Mouse (Mus musculus): ENCODE data around the gene Traf2. TPM values are rescaled to one million over a fixed set of nuclear protein-coding genes. Genes with fewer than 3 reads are reported as not detected.

Traf2 gene
- polyA plus RNA-seq, 1 experiment from 2014 or later: 36.0 TPM

- H3K27ac ChIP-seq (replicated peaks; ENCODE audit: low read depth, low read length): no peak overlapping the region
- no peak overlapping the region for H3K4me3 ChIP-seq (ENCODE audit: low read depth, low read length)
- 79% methylated on average over 9 of the region's 9 CpGs for WGBS
- ATAC-seq (replicated peaks; ENCODE audit: insufficient number of reproducible peaks, low FRiP score, low TSS enrichment, low read depth) (no peak), DNase-seq (ENCODE audit: low spot score) (no peak)
- H3K9ac ChIP-seq (replicated peaks; ENCODE audit: low read length): no peak overlapping the region
- H3K9me3 ChIP-seq (replicated peaks; ENCODE audit: control insufficient read depth, low read length): no peaks in the 10 kb centered on the region
- no peaks in the 10 kb centered on the region; the same call in 1 of the 2 replicates for H3K4me1 ChIP-seq (ENCODE audit: control insufficient read depth, insufficient read depth, low read length)
- no peaks in the 10 kb centered on the region for H3K36me3 ChIP-seq (replicated peaks; ENCODE audit: control insufficient read depth, insufficient read depth, low read depth, low read length)
- no peaks in the 10 kb centered on the region for H3K27me3 ChIP-seq (ENCODE audit: control insufficient read depth, insufficient read depth, low read length)
- H3K4me2 ChIP-seq (ENCODE audit: low read depth, low read length): no peak overlapping the region
Observed at GRCm38 (mm10) chr2:25549021-25549991, 2.6 kb upstream of the Traf2 start.

DNA sequence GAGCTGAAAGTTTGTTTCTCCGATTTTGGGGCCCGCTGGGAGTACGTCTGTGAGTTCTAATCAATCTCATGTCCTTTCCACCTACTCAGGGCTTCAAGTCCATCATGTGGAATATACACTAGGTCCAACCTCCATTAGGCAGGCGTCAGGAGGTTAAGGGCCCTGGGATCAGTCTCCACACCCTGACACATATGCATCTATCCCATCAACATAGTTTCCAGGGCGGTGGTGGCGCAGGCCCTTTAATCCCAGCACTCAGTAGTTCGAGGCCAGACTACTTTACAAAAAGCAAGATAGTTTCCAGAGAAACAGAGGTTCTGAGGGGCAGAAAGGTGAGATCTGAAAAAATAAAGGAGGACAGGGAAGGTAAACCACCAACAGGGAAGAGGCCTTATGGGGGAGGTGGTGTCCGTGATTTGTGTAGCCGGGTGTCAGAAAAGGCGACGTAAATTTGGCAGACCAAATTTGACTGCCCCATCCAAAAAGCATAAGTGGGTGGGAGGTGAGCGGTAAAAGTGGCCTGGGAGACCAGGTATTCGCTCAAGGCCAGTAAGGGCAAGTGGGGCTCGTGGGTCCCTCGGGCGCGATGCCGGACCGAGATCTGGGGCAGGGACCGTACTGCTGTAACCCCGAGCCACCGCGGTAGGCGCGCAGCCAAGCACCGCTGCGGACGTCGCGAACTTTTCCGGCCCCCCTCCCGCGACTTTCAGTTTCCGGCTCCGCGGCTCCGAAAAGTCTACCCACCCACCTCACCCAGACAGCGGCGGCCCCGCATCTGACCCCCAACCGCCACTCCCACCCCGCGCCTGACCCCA lies 537 bp downstream of the Traf2 start:
- no peaks in the 10 kb centered on the region for H3K9me3 ChIP-seq (replicated peaks; ENCODE audit: control insufficient read depth, low read length)
- peak overlapping the region; percentile 64 for H3K4me3 ChIP-seq (ENCODE audit: low read depth, low read length)
- H3K4me1 ChIP-seq (ENCODE audit: control insufficient read depth, insufficient read depth, low read length): no peaks in the 10 kb centered on the region; the same call in 1 of the 2 replicates
- H3K27me3 ChIP-seq (ENCODE audit: control insufficient read depth, insufficient read depth, low read length): no peaks in the 10 kb centered on the region
- DNase-seq (ENCODE audit: low spot score) (no peak), ATAC-seq (replicated peaks; ENCODE audit: insufficient number of reproducible peaks, low FRiP score, low TSS enrichment, low read depth) (peak; percentile 63; the same call in 1 of the 2 replicates)
- no peaks in the 10 kb centered on the region for H3K36me3 ChIP-seq (replicated peaks; ENCODE audit: control insufficient read depth, insufficient read depth, low read depth, low read length)
- H3K4me2 ChIP-seq (ENCODE audit: low read depth, low read length): peak overlapping the region; percentile 82
- peak overlapping the region; percentile 62 for H3K27ac ChIP-seq (replicated peaks; ENCODE audit: low read depth, low read length)
- H3K9ac ChIP-seq (replicated peaks; ENCODE audit: low read length): peak overlapping the region; percentile 78
- WGBS: 8% methylated on average over 43 of the region's 43 CpGs

DNA sequence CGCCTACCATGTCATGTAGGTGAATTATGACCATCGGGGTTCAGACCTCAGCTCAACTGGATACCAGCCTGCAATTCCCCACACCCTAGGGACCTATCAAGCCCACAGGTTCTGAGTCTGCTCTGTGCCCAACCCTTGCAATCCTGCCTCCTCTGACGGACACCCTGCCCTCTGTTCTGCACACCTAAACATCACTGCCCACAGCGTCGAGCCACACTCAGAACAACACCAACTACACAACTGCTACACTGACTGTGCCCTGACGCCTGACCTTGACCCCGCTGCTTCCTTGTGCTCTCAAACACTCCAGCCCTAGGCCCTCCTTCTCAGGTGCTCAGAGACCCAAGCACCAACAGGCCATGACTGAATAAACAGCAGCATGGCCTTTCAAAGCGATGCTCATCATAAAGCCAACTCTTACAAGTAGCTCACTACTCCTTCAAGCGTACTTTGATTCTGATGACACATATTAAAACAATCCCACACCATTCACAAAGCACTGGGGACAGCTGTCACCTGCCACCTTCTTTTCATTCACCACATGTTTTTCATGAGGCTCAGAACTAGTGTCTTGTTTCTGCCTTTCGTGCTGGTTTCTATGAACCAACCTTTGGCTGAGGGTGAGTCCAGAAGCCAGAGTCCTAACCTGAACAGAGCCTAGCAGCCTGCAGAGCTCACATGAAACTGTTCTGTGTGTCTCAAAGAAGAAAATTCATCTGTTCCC lies 4.9 kb downstream of the Traf2 start:
- ATAC-seq (replicated peaks; ENCODE audit: insufficient number of reproducible peaks, low FRiP score, low TSS enrichment, low read depth) (no peak), DNase-seq (ENCODE audit: low spot score) (no peak)
- H3K4me3 ChIP-seq (ENCODE audit: low read depth, low read length): no peak overlapping the region
- no peaks in the 10 kb centered on the region for H3K9me3 ChIP-seq (replicated peaks; ENCODE audit: control insufficient read depth, low read length)
- no peaks in the 10 kb centered on the region; the same call in 1 of the 2 replicates for H3K4me1 ChIP-seq (ENCODE audit: control insufficient read depth, insufficient read depth, low read length)
- H3K4me2 ChIP-seq (ENCODE audit: low read depth, low read length): no peak overlapping the region
- H3K36me3 ChIP-seq (replicated peaks; ENCODE audit: control insufficient read depth, insufficient read depth, low read depth, low read length): no peaks in the 10 kb centered on the region
- H3K9ac ChIP-seq (replicated peaks; ENCODE audit: low read length): no peak overlapping the region
- no peaks in the 10 kb centered on the region for H3K27me3 ChIP-seq (ENCODE audit: control insufficient read depth, insufficient read depth, low read length)
- WGBS: 80% methylated on average over 10 of the region's 10 CpGs
- no peak overlapping the region for H3K27ac ChIP-seq (replicated peaks; ENCODE audit: low read depth, low read length)

DNA sequence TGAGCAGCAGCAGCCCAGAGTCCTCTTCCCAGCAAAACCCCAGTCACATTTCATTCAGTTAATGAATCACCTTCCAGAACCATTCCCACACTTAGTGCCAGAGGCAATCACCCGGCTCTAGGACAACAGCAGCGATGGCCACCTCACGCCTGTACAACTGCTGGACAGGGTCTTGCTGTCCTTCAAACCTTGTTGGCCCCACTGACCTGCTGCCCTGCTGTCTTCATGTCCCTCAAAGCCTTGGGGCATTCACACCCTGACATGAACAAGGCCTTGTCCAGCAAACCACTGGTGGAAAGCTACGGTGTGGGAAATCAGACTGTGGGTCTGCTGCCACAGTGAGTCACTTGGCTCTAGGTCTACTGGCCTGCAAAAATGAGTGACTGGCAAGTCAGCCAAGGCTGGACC lies 6.2 kb downstream of the Traf2 start:
- H3K36me3 ChIP-seq (replicated peaks; ENCODE audit: control insufficient read depth, insufficient read depth, low read depth, low read length): no peaks in the 10 kb centered on the region

DNA sequence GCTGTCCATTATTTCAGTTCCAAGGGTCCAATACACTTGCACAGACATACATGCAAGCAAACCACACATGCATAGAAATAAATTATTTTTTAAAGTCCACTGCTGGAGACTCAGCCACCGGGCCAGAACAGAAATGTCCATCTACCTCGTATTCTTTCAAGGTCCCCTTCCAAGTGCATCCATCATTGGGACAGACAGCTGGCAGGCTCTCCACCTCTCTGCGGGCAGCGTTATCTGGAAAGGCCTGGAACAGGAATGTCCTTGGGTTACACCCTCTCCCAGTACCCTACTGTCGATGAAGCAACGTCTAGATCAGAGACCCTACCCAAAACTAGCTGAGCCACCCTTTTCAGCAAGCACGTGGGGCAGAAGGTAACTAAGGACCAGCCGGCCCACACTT lies 10.2 kb downstream of the Traf2 start:
- Histone ChIP-seq H3K9me3 (replicated peaks; ENCODE audit: control insufficient read depth, low read length) (no peaks in the 10 kb centered on the region), H3K27ac (replicated peaks; ENCODE audit: low read depth, low read length) (no peak overlapping the region), H3K36me3 (replicated peaks; ENCODE audit: control insufficient read depth, insufficient read depth, low read depth, low read length) (peaks cover 2% of the 10 kb centered on the region; the same call in 1 of the 2 replicates), H3K4me1 (ENCODE audit: control insufficient read depth, insufficient read depth, low read length) (no peaks in the 10 kb centered on the region), H3K4me3 (ENCODE audit: low read depth, low read length) (no peak overlapping the region), H3K27me3 (ENCODE audit: control insufficient read depth, insufficient read depth, low read length) (no peaks in the 10 kb centered on the region), H3K4me2 (ENCODE audit: low read depth, low read length) (no peak overlapping the region), H3K9ac (replicated peaks; ENCODE audit: low read length) (no peak overlapping the region)
- 90% methylated on average over 8 of the region's 8 CpGs for WGBS
- DNase-seq (ENCODE audit: low spot score): no peak
- ATAC-seq (replicated peaks; ENCODE audit: insufficient number of reproducible peaks, low FRiP score, low TSS enrichment, low read depth): no peak

More for the DNA sequence above, 6.2 kb downstream of the Traf2 start:
- WGBS: 91% methylated on average over 4 of the region's 4 CpGs
- H3K9ac ChIP-seq (replicated peaks; ENCODE audit: low read length): no peak overlapping the region
- H3K4me3 ChIP-seq (ENCODE audit: low read depth, low read length): no peak overlapping the region
- no peak overlapping the region for H3K4me2 ChIP-seq (ENCODE audit: low read depth, low read length)
- DNase-seq (ENCODE audit: low spot score): no peak
- H3K27ac ChIP-seq (replicated peaks; ENCODE audit: low read depth, low read length): no peak overlapping the region
- no peaks in the 10 kb centered on the region for H3K9me3 ChIP-seq (replicated peaks; ENCODE audit: control insufficient read depth, low read length)
- ATAC-seq (replicated peaks; ENCODE audit: insufficient number of reproducible peaks, low FRiP score, low TSS enrichment, low read depth): no peak
- no peaks in the 10 kb centered on the region; the same call in 1 of the 2 replicates for H3K4me1 ChIP-seq (ENCODE audit: control insufficient read depth, insufficient read depth, low read length)
- H3K27me3 ChIP-seq (ENCODE audit: control insufficient read depth, insufficient read depth, low read length): no peaks in the 10 kb centered on the region

GRCm38 (mm10) chr2:25534866-25535182 lies 11.9 kb downstream of the Traf2 start:
- Histone ChIP-seq H3K9me3 (replicated peaks; ENCODE audit: control insufficient read depth, low read length) (no peaks in the 10 kb centered on the region), H3K4me2 (ENCODE audit: low read depth, low read length) (no peak overlapping the region), H3K27me3 (ENCODE audit: control insufficient read depth, insufficient read depth, low read length) (no peaks in the 10 kb centered on the region), H3K36me3 (replicated peaks; ENCODE audit: control insufficient read depth, insufficient read depth, low read depth, low read length) (peaks cover 8% of the 10 kb centered on the region), H3K9ac (replicated peaks; ENCODE audit: low read length) (no peak overlapping the region), H3K4me1 (ENCODE audit: control insufficient read depth, insufficient read depth, low read length) (no peaks in the 10 kb centered on the region), H3K4me3 (ENCODE audit: low read depth, low read length) (no peak overlapping the region), H3K27ac (replicated peaks; ENCODE audit: low read depth, low read length) (no peak overlapping the region)
- ATAC-seq (replicated peaks; ENCODE audit: insufficient number of reproducible peaks, low FRiP score, low TSS enrichment, low read depth): no peak
- WGBS: 90% methylated on average over 2 of the region's 2 CpGs
- no peak for DNase-seq (ENCODE audit: low spot score)

- H3K4me3 ChIP-seq (ENCODE audit: low read depth, low read length): no peak overlapping the region
- peaks cover 8% of the 10 kb centered on the region for H3K36me3 ChIP-seq (replicated peaks; ENCODE audit: control insufficient read depth, insufficient read depth, low read depth, low read length)
- no peaks in the 10 kb centered on the region for H3K27me3 ChIP-seq (ENCODE audit: control insufficient read depth, insufficient read depth, low read length)
- H3K9me3 ChIP-seq (replicated peaks; ENCODE audit: control insufficient read depth, low read length): no peaks in the 10 kb centered on the region
- no peak overlapping the region for H3K4me2 ChIP-seq (ENCODE audit: low read depth, low read length)
- H3K9ac ChIP-seq (replicated peaks; ENCODE audit: low read length): no peak overlapping the region
- DNase-seq (ENCODE audit: low spot score) (no peak), ATAC-seq (replicated peaks; ENCODE audit: insufficient number of reproducible peaks, low FRiP score, low TSS enrichment, low read depth) (no peak)
- 93% methylated on average over 3 of the region's 3 CpGs for WGBS
- H3K27ac ChIP-seq (replicated peaks; ENCODE audit: low read depth, low read length): no peak overlapping the region
- no peaks in the 10 kb centered on the region for H3K4me1 ChIP-seq (ENCODE audit: control insufficient read depth, insufficient read depth, low read length)
Observed at GRCm38 (mm10) chr2:25534178-25534865, 12.4 kb downstream of the Traf2 start.

Measured in embryonic facial prominence, embryonic 11.5 days (tissue).